Mouse (Mus musculus) midbrain, embryonic 12.5 days (tissue): ENCODE results near the gene Cd19. TPM values are rescaled to one million over a fixed set of nuclear protein-coding genes. Genes with fewer than 3 reads are reported as not detected.
A peak's percentile ranks its signal among the peaks of the same experiment; 100 is the strongest.
"Not testable (repeated sequence)": the region's sequence is repeated elsewhere in the genome, so short reads cannot be mapped to it uniquely, and the experiment has no call there.

ENCODE experiments used
- ATAC-seq: fragments of 200-750 bp; cut with Nextera tagmentation; 2 replicates; pipeline ENCODE4 v1.8.0; 2017; ENCODE audit warnings: low read depth, moderate TSS enrichment, moderate library complexity; ENCODE audit not compliant: low FRiP score
- H3K27ac ChIP-seq: fragments of 300-500 bp; sonication (generic); replicated peaks from 2 replicates; pipeline ENCODE4 v1.5.1; 2016; ENCODE audit warnings: mild to moderate bottlenecking
- H3K27me3 ChIP-seq: fragments of 300-500 bp; sonication (generic); 2 replicates; pipeline ENCODE4 v1.6.1; 2016; ENCODE audit warnings: mild to moderate bottlenecking
- H3K36me3 ChIP-seq: fragments of 300-500 bp; sonication (generic); 2 replicates; pipeline ENCODE4 v1.6.1; 2016
- H3K4me1 ChIP-seq: fragments of 300-500 bp; sonication (generic); 2 replicates; pipeline ENCODE4 v1.6.1; 2016
- H3K4me2 ChIP-seq: fragments of 300-500 bp; sonication (generic); replicated peaks from 2 replicates; pipeline ENCODE4 v1.6.1; 2016; ENCODE audit warnings: mild to moderate bottlenecking, moderate library complexity
- H3K4me3 ChIP-seq: fragments of 300-500 bp; sonication (generic); 2 replicates; pipeline ENCODE4 v1.5.1; 2016; ENCODE audit warnings: mild to moderate bottlenecking
- H3K9ac ChIP-seq: fragments of 300-500 bp; sonication (generic); replicated peaks from 2 replicates; pipeline ENCODE4 v1.6.1; 2016; ENCODE audit warnings: mild to moderate bottlenecking, moderate library complexity
- H3K9me3 ChIP-seq: fragments of 300-500 bp; sonication (generic); 2 replicates; pipeline ENCODE4 v1.6.1; 2016; ENCODE audit warnings: mild to moderate bottlenecking
- whole genome bisulfite sequencing: fragments of 180-500 bp; shearing (Covaris S2); methylation state at CpG from one replicate; pipeline ENCODE4 v1.1.7; 2016; 5-methylcytosine and 5-hydroxymethylcytosine counted together
- polyA plus RNA-seq: library from polyadenylated mRNA; unstranded; fragments of >200 nt; fragmentation: Nextera tagmentation; extraction: Ambion mirVana; gene quantifications from 2 replicates; pipeline ENCODE4 v1.2.1, GENCODE M21; 2016

Gene Cd19
- polyA plus RNA-seq, 1 experiment from 2014 or later = not detected

GRCm38 (mm10) chr7:126402518-126402917, 12.2 kb downstream of the Cd19 start:
- not testable (repeated sequence) for H3K27me3 ChIP-seq, H3K9ac ChIP-seq, H3K4me1 ChIP-seq, H3K36me3 ChIP-seq, H3K9me3 ChIP-seq, H3K4me2 ChIP-seq, H3K27ac ChIP-seq, H3K4me3 ChIP-seq, ATAC-seq
- WGBS = 83% methylated on average over 8 of the region's 8 CpGs

- WGBS = 11% methylated on average over 5 of the region's 5 CpGs
- Histone ChIP-seq H3K4me3 (no peak overlapping the region), H3K4me1 (peaks cover 9% of the 10 kb centered on the region), H3K4me2 (no peak overlapping the region), H3K36me3 (no peaks in the 10 kb centered on the region), H3K27me3 (no peaks in the 10 kb centered on the region), H3K9me3 (no peaks in the 10 kb centered on the region), H3K27ac (no peak overlapping the region), H3K9ac (no peak overlapping the region)
- no peak for ATAC-seq
Measured at GRCm38 (mm10) chr7:126399548-126399947, 15.1 kb downstream of the Cd19 start.

GRCm38 (mm10) chr7:126397822-126398221, 16.9 kb downstream of the Cd19 start:
- Histone ChIP-seq H3K27me3 (no peaks in the 10 kb centered on the region), H3K4me3 (no peak overlapping the region), H3K4me2 (no peak overlapping the region), H3K4me1 (peaks cover 9% of the 10 kb centered on the region), H3K36me3 (peaks cover 5% of the 10 kb centered on the region; the same call in 1 of the 2 replicates), H3K9ac (no peak overlapping the region), H3K9me3 (no peaks in the 10 kb centered on the region), H3K27ac (no peak overlapping the region)
- ATAC-seq = no peak
- WGBS = 91% methylated on average over 4 of the region's 4 CpGs

- Histone ChIP-seq H3K36me3 (peaks cover 5% of the 10 kb centered on the region; the same call in 1 of the 2 replicates), H3K27me3 (no peaks in the 10 kb centered on the region), H3K4me1 (peaks cover 9% of the 10 kb centered on the region), H3K4me3 (0 out of 2 replicates have a peak overlapping the region, but pooled peaks have one; percentile 88), H3K4me2 (peak overlapping the region; percentile 34), H3K9ac (no peak overlapping the region), H3K27ac (no peak overlapping the region), H3K9me3 (no peaks in the 10 kb centered on the region)
- ATAC-seq = no peak
- 61% methylated on average over 6 of the region's 6 CpGs for WGBS
Measured at GRCm38 (mm10) chr7:126397221-126397620, 17.5 kb downstream of the Cd19 start.

GRCm38 (mm10) chr7:126396298-126397119, 18.2 kb downstream of the Cd19 start, which contains the start of gene Nfatc2ip:
Nfatc2ip (minus strand) TSS chr7:126396737.
- Histone ChIP-seq H3K27me3 (no peaks in the 10 kb centered on the region), H3K27ac (peak within 1 kb of the TSS; percentile 71), H3K9ac (peak within 1 kb of the TSS; percentile 82), H3K9me3 (no peaks in the 10 kb centered on the region), H3K4me2 (peak within 1 kb of the TSS; percentile 87), H3K36me3 (peaks cover 8% of the 10 kb centered on the region; the same call in 1 of the 2 replicates), H3K4me3 (peak within 1 kb of the TSS; percentile 88), H3K4me1 (peaks cover 9% of the 10 kb centered on the region)
- WGBS = under 1% methylated on average over 59 of the region's 59 CpGs
- ATAC-seq = peak; percentile 100

GRCm38 (mm10) chr7:126392086-126392884, 22.4 kb downstream of the Cd19 start:
- not testable (repeated sequence) for H3K4me2 ChIP-seq, H3K9me3 ChIP-seq, H3K27ac ChIP-seq, H3K9ac ChIP-seq, H3K27me3 ChIP-seq, H3K4me1 ChIP-seq, H3K4me3 ChIP-seq, ATAC-seq
- 89% methylated on average over 7 of the region's 7 CpGs for WGBS
- H3K36me3 ChIP-seq = peaks cover 40% of the 10 kb centered on the region

- no peak overlapping the region for H3K27ac ChIP-seq
Measured at GRCm38 (mm10) chr7:126388185-126388584, 26.5 kb downstream of the Cd19 start.

GRCm38 (mm10) chr7:126383565-126383964, 31.1 kb downstream of the Cd19 start:
- no peak overlapping the region for H3K4me2 ChIP-seq
- no peak overlapping the region for H3K4me3 ChIP-seq
- peaks cover 34% of the 10 kb centered on the region for H3K36me3 ChIP-seq
- no peak overlapping the region for H3K9ac ChIP-seq
- ATAC-seq = no peak
- no peak overlapping the region for H3K27ac ChIP-seq
- H3K9me3 ChIP-seq = no peaks in the 10 kb centered on the region
- 93% methylated on average over 5 of the region's 5 CpGs for WGBS
- H3K27me3 ChIP-seq = no peaks in the 10 kb centered on the region
- no peaks in the 10 kb centered on the region for H3K4me1 ChIP-seq

More at GRCm38 (mm10) chr7:126388185-126388584, 26.5 kb downstream of the Cd19 start:
- no peaks in the 10 kb centered on the region for H3K27me3 ChIP-seq
- H3K9ac ChIP-seq = no peak overlapping the region
- no peaks in the 10 kb centered on the region for H3K9me3 ChIP-seq
- no peak overlapping the region for H3K4me3 ChIP-seq
- H3K4me1 ChIP-seq = no peaks in the 10 kb centered on the region
- WGBS = 100% methylated on average over 1 of the region's 1 CpGs
- no peak for ATAC-seq
- H3K4me2 ChIP-seq = no peak overlapping the region
- H3K36me3 ChIP-seq = peaks cover 57% of the 10 kb centered on the region

- peak within 1 kb of the TSS; percentile 77 for H3K9ac ChIP-seq
- under 1% methylated on average over 33 of the region's 33 CpGs for WGBS
- H3K27me3 ChIP-seq = no peaks in the 10 kb centered on the region
- H3K4me2 ChIP-seq = peak within 1 kb of the TSS; percentile 91
- peaks cover 19% of the 10 kb centered on the region for H3K4me1 ChIP-seq
- peaks cover 23% of the 10 kb centered on the region for H3K36me3 ChIP-seq
- H3K9me3 ChIP-seq = no peaks in the 10 kb centered on the region
- peak within 1 kb of the TSS; percentile 78 for H3K4me3 ChIP-seq
- H3K27ac ChIP-seq = peak within 1 kb of the TSS; percentile 63
- peak; percentile 95 for ATAC-seq
Measured at GRCm38 (mm10) chr7:126377278-126378158, 37.2 kb downstream of the Cd19 start, which contains the start of gene Spns1. Spns1 (minus strand) TSS chr7:126377450.

GRCm38 (mm10) chr7:126376903-126377277, 37.8 kb downstream of the Cd19 start:
- H3K36me3 ChIP-seq = peaks cover 29% of the 10 kb centered on the region
- no peaks in the 10 kb centered on the region for H3K27me3 ChIP-seq
- H3K4me2 ChIP-seq = peak overlapping the region; percentile 91
- H3K27ac ChIP-seq = no peak overlapping the region
- peaks cover 19% of the 10 kb centered on the region for H3K4me1 ChIP-seq
- WGBS = 1% methylated on average over 27 of the region's 27 CpGs
- H3K4me3 ChIP-seq = peak overlapping the region; percentile 78
- peak; percentile 71 for ATAC-seq
- H3K9me3 ChIP-seq = no peaks in the 10 kb centered on the region
- peak overlapping the region; percentile 77 for H3K9ac ChIP-seq

- Histone ChIP-seq H3K4me2 (no peak overlapping the region), H3K9ac (no peak overlapping the region), H3K4me3 (no peak overlapping the region), H3K27me3 (no peaks in the 10 kb centered on the region), H3K9me3 (no peaks in the 10 kb centered on the region), H3K36me3 (peaks cover 48% of the 10 kb centered on the region), H3K27ac (no peak overlapping the region), H3K4me1 (peaks cover 19% of the 10 kb centered on the region)
- ATAC-seq = no peak
- 82% methylated on average over 5 of the region's 5 CpGs for WGBS
Measured at GRCm38 (mm10) chr7:126375012-126375411, 39.7 kb downstream of the Cd19 start.
